Mouse (Mus musculus): ENCODE data around the gene Alg14.

DNA sequence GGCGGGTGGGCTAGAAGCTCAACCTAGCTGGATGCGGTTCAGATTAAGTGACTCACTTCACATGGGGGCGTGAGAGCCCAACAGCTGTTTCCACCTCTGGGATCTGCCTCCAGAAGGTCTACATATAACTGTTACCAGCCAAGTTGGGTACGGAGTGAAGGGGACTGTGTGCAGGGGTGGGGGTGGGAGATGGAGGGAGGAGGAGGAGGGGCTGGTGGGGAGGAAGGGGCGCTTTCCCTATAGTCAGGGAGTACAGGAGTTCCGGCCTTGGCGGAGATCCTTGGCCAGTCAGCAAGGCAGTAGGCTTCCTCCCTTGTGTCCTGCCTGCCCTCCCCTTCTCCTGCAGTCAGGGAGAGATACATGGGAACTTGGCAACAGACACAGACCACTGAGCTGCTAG, 99.2 kb downstream of the Alg14 start:
- TF ChIP-seq POLR2A (IDR thresholded peaks at IDR 0.05; ENCODE audit: control insufficient read depth, extremely low read depth, insufficient read depth, low read length, poor library complexity) (no peak), CTCF (IDR thresholded peaks at IDR 0.05; ENCODE audit: borderline replicate concordance, control insufficient read depth, extremely low read depth, insufficient read depth, low read length, poor library complexity) (no peak)
